Mouse (Mus musculus): ENCODE data around the gene Pald1. TPM values are rescaled to one million over a fixed set of nuclear protein-coding genes. Genes with fewer than 3 reads are reported as not detected.

Gene Pald1
- total and polyA plus RNA-seq, 2 experiments from 2014 or later, result 17.9 to 66.8 TPM

DNA sequence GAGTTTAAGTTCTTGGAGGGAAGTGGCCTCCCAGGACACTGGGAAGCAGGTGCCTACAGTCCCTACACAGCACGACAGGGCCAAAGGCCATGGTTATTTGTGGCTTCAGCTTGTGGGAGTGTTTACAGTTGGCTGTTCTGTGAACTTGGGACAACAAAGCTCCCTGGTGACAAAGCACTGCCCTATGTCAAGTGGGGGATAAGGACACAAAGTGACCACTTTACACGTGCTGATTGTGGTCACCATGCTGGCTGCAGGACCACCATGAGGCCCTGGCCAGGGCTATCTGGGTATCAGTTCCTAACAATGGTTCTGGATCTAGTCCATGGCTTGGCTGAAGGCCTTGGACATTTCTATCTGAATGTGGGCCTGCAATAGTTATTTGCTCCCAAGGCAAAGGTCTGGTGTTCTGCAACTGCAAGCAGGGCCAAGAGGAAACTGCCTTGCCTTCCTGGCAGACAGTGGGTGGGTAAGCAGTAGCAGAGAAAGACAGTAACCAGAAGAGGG lies 43.0 kb upstream of the Pald1 start:
- Histone ChIP-seq H3K4me1 (ENCODE audit: control insufficient read depth, insufficient read depth) (peaks cover 32% of the 10 kb centered on the region), H3K27ac (ENCODE audit: low read depth) (peak overlapping the region; percentile 62), H3K4me2 (ENCODE audit: low read depth, low read length) (no peak overlapping the region), H3K36me3 (replicated peaks; ENCODE audit: control insufficient read depth, insufficient read depth, low read length) (peaks cover 22% of the 10 kb centered on the region), H3K9ac (replicated peaks; ENCODE audit: low read depth, low read length) (no peak overlapping the region), H3K9me3 (replicated peaks; ENCODE audit: control insufficient read depth, low read length) (no peaks in the 10 kb centered on the region), H3K4me3 (ENCODE audit: low read depth, low read length) (no peak overlapping the region), H3K27me3 (ENCODE audit: control insufficient read depth, insufficient read depth, low read length) (0 out of 2 replicates have a peak, but pooled peaks cover 9% of the 10 kb centered on the region)
- no peak for TF ChIP-seq CTCF (IDR thresholded peaks at IDR 0.05; ENCODE audit: low read depth)
- peak; percentile 78 for TF ChIP-seq EP300 (IDR thresholded peaks at IDR 0.05; ENCODE audit: low read depth)
- ATAC-seq (ENCODE audit: insufficient read depth, low read depth) (peak; percentile 82), DNase-seq (ENCODE audit: low spot score) (peak; percentile 58)
- WGBS, result 5% methylated on average over 2 of the region's 2 CpGs

DNA sequence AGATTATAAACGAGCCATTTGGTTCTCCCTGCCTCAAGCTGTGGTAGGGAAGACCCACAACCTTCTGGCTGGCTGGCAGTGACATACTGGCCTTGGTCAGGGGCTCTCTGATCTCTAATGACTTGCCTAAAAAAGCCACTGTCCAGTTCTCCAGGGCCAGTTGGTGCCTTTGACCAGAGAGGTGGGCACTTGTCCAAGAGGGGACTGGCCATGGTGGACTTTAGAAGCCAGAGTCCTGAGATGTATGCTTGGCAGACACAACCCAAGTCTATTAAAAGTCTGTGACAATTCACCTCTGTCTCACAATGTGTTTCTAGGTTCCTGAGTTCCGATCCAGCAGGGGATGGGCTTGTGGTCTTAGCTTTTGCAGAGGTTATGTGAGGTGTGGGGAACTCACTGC lies 41.7 kb upstream of the Pald1 start:
- Histone ChIP-seq H3K36me3 (replicated peaks; ENCODE audit: control insufficient read depth, insufficient read depth, low read length) (peaks cover 9% of the 10 kb centered on the region), H3K27me3 (ENCODE audit: control insufficient read depth, insufficient read depth, low read length) (peaks cover 22% of the 10 kb centered on the region), H3K4me2 (ENCODE audit: low read depth, low read length) (no peak overlapping the region), H3K4me3 (ENCODE audit: low read depth, low read length) (no peak overlapping the region), H3K9ac (replicated peaks; ENCODE audit: low read depth, low read length) (no peak overlapping the region), H3K4me1 (ENCODE audit: control insufficient read depth, insufficient read depth) (peaks cover 32% of the 10 kb centered on the region), H3K27ac (ENCODE audit: low read depth) (no peak overlapping the region), H3K9me3 (replicated peaks; ENCODE audit: control insufficient read depth, low read length) (no peaks in the 10 kb centered on the region)
- TF ChIP-seq EP300 (IDR thresholded peaks at IDR 0.05; ENCODE audit: low read depth), result no peak
- no peak for TF ChIP-seq CTCF (IDR thresholded peaks at IDR 0.05; ENCODE audit: low read depth)
- 68% methylated on average over 2 of the region's 2 CpGs for WGBS
- ATAC-seq (ENCODE audit: insufficient read depth, low read depth) (no peak), DNase-seq (ENCODE audit: low spot score) (no peak)

DNA sequence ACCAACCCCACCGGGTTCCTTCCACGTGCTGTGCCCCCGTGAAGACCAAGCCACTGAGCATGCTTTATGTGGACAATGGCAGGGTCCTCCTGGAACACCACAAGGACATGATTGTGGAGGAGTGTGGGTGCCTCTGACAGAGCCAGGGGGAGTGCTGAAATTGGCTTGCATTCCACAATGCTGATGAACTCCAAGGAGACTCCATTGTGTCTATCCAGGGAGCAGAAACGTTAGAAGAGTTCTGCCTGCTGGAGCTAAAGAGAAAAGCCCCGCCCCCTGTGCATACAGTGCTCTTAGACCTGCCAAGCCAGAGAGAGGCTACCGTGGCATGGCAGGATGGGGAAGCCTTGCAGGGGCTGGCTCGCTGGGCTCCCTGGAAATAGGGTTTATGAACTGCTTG lies 41.2 kb upstream of the Pald1 start:
- Histone ChIP-seq H3K4me3 (ENCODE audit: low read depth, low read length) (no peak overlapping the region), H3K27me3 (ENCODE audit: control insufficient read depth, insufficient read depth, low read length) (peaks cover 27% of the 10 kb centered on the region), H3K36me3 (replicated peaks; ENCODE audit: control insufficient read depth, insufficient read depth, low read length) (peaks cover 4% of the 10 kb centered on the region), H3K4me1 (ENCODE audit: control insufficient read depth, insufficient read depth) (peaks cover 32% of the 10 kb centered on the region), H3K9me3 (replicated peaks; ENCODE audit: control insufficient read depth, low read length) (no peaks in the 10 kb centered on the region), H3K4me2 (ENCODE audit: low read depth, low read length) (no peak overlapping the region; the same call in 1 of the 2 replicates), H3K9ac (replicated peaks; ENCODE audit: low read depth, low read length) (no peak overlapping the region), H3K27ac (ENCODE audit: low read depth) (no peak overlapping the region)
- TF ChIP-seq EP300 (IDR thresholded peaks at IDR 0.05; ENCODE audit: low read depth), result no peak
- no peak for TF ChIP-seq CTCF (IDR thresholded peaks at IDR 0.05; ENCODE audit: low read depth)
- 9% methylated on average over 7 of the region's 7 CpGs for WGBS
- ATAC-seq (ENCODE audit: insufficient read depth, low read depth), result peak; percentile 11; the same call in 1 of the 2 replicates
- DNase-seq (ENCODE audit: low spot score), result peak; percentile 30

DNA sequence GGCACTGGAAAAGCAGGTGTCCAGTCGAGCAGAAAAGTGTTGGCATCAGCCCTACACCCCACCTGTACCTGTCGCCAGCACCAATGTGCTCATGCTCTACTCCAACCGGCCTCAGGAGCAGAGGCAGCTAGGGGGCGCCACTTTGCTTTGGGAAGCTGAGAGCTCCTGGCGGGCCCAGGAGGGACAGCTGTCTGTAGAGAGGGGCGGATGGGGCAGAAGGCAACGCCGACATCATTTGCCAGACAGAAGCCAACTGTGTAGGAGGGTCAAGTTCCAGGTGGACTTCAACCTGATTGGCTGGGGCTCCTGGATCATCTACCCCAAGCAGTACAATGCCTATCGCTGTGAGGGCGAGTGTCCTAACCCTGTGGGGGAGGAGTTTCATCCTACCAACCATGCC lies 40.0 kb upstream of the Pald1 start:
- WGBS, result 65% methylated on average over 10 of the region's 10 CpGs
- Histone ChIP-seq H3K9ac (replicated peaks; ENCODE audit: low read depth, low read length) (no peak overlapping the region), H3K27ac (ENCODE audit: low read depth) (no peak overlapping the region), H3K36me3 (replicated peaks; ENCODE audit: control insufficient read depth, insufficient read depth, low read length) (no peaks in the 10 kb centered on the region), H3K4me1 (ENCODE audit: control insufficient read depth, insufficient read depth) (peaks cover 36% of the 10 kb centered on the region), H3K27me3 (ENCODE audit: control insufficient read depth, insufficient read depth, low read length) (peaks cover 39% of the 10 kb centered on the region), H3K9me3 (replicated peaks; ENCODE audit: control insufficient read depth, low read length) (no peaks in the 10 kb centered on the region), H3K4me3 (ENCODE audit: low read depth, low read length) (no peak overlapping the region), H3K4me2 (ENCODE audit: low read depth, low read length) (no peak overlapping the region)
- ATAC-seq (ENCODE audit: insufficient read depth, low read depth) (no peak), DNase-seq (ENCODE audit: low spot score) (no peak)
- TF ChIP-seq EP300 (IDR thresholded peaks at IDR 0.05; ENCODE audit: low read depth) (no peak), CTCF (IDR thresholded peaks at IDR 0.05; ENCODE audit: low read depth) (peak; percentile 38)

DNA sequence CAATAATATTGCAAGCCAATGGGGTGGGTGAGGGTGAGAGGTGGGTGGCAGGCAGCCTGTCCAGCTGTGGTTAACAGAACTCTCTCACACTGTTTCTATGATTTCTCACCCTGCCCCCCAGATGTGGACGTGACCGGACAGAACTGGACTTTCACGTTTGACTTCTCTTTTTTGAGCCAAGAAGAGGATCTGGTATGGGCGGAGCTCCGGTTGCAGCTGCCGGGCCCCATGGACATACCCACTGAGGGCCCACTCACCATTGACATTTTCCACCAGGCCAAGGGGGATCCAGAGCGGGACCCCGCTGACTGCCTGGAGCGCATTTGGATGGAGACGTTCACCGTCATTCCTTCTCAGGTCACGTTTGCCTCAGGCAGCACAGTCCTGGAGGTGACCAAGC lies 39.5 kb upstream of the Pald1 start:
- peaks cover 43% of the 10 kb centered on the region for H3K27me3 ChIP-seq (ENCODE audit: control insufficient read depth, insufficient read depth, low read length)
- no peak overlapping the region for H3K9ac ChIP-seq (replicated peaks; ENCODE audit: low read depth, low read length)
- no peak for DNase-seq (ENCODE audit: low spot score)
- ATAC-seq (ENCODE audit: insufficient read depth, low read depth), result no peak
- H3K9me3 ChIP-seq (replicated peaks; ENCODE audit: control insufficient read depth, low read length), result no peaks in the 10 kb centered on the region
- TF ChIP-seq CTCF (IDR thresholded peaks at IDR 0.05; ENCODE audit: low read depth) (no peak), EP300 (IDR thresholded peaks at IDR 0.05; ENCODE audit: low read depth) (no peak)
- no peaks in the 10 kb centered on the region for H3K36me3 ChIP-seq (replicated peaks; ENCODE audit: control insufficient read depth, insufficient read depth, low read length)
- no peak overlapping the region for H3K4me2 ChIP-seq (ENCODE audit: low read depth, low read length)
- H3K4me3 ChIP-seq (ENCODE audit: low read depth, low read length), result no peak overlapping the region
- 81% methylated on average over 12 of the region's 12 CpGs for WGBS
- peaks cover 40% of the 10 kb centered on the region for H3K4me1 ChIP-seq (ENCODE audit: control insufficient read depth, insufficient read depth)
- H3K27ac ChIP-seq (ENCODE audit: low read depth), result no peak overlapping the region

DNA sequence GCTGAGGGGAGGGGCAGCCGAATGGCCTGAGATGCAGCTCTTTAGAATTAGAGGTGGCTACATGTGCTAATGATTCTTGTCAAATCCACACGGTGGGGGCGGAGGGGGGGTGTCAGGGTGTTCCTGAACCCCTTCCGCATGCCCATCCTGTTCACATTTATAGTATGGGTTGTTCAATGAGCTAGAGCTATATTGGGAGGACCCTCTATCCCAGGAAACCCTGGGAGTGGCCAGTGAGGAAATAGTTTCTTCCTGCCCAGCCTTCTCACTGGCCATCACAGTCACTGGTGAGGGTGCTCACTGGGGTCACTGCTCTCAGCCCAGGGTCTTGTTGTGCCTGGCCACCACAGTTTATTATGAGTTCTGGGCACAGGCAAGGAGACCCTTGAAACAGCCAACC lies 36.7 kb upstream of the Pald1 start:
- WGBS, result 49% methylated on average over 4 of the region's 4 CpGs
- Histone ChIP-seq H3K4me2 (ENCODE audit: low read depth, low read length) (no peak overlapping the region), H3K9me3 (replicated peaks; ENCODE audit: control insufficient read depth, low read length) (no peaks in the 10 kb centered on the region), H3K27ac (ENCODE audit: low read depth) (peak overlapping the region; percentile 5; the same call in 1 of the 2 replicates), H3K9ac (replicated peaks; ENCODE audit: low read depth, low read length) (no peak overlapping the region), H3K27me3 (ENCODE audit: control insufficient read depth, insufficient read depth, low read length) (peaks cover 68% of the 10 kb centered on the region), H3K4me3 (ENCODE audit: low read depth, low read length) (no peak overlapping the region), H3K4me1 (ENCODE audit: control insufficient read depth, insufficient read depth) (peaks cover 17% of the 10 kb centered on the region), H3K36me3 (replicated peaks; ENCODE audit: control insufficient read depth, insufficient read depth, low read length) (no peaks in the 10 kb centered on the region)
- DNase-seq (ENCODE audit: low spot score) (no peak), ATAC-seq (ENCODE audit: insufficient read depth, low read depth) (no peak)
- TF ChIP-seq CTCF (IDR thresholded peaks at IDR 0.05; ENCODE audit: low read depth), result no peak
- no peak for TF ChIP-seq EP300 (IDR thresholded peaks at IDR 0.05; ENCODE audit: low read depth)
